Mouse (Mus musculus): ENCODE measurements at regions not wholly inside any gene's neighbourhood (a gene's known extent, or its start where the extent isn't known, plus 50 kb on each side); places are given as distances from the start of the nearest gene placed in this dataset.

- DNase-seq (ENCODE audit: low spot score in 2 of 2) = no peak
Observed at GRCm38 (mm10) chr7:124671117-124671516, 688.4 kb downstream of the Hs3st4 start.

- no peak for DNase-seq (ENCODE audit: low spot score in 2 of 2)
Observed at GRCm38 (mm10) chr7:124676854-124677515, 694.3 kb downstream of the Hs3st4 start.

DNA sequence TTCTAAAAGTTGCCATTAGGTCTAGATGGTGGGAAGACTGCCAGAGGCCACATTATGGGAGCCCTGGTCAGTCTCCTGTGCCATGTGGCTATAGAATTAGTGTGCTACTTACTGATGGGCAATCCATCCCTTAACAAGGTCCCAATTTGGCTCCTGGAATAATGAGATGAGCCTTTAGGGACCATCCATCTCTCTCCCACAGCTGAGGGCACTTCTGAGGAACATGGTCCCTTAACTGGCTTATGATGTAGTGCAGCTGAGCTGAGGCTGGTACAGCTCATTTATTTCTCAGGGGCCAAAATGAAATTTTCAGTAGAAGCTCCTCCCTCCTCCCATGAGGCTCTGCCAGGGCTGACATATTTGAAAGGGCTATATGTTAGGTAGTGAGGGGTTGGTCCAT is 697.9 kb downstream of the Hs3st4 start:
- DNase-seq (ENCODE audit: low spot score in 2 of 2) = no peak

GRCm38 (mm10) chr7:124681212-124681611 is 698.5 kb downstream of the Hs3st4 start:
- no peak for DNase-seq (ENCODE audit: low spot score in 2 of 2)

GRCm38 (mm10) chr7:124681820-124682219 is 699.2 kb downstream of the Hs3st4 start:
- no peak for DNase-seq (ENCODE audit: low spot score in 2 of 2)

DNA sequence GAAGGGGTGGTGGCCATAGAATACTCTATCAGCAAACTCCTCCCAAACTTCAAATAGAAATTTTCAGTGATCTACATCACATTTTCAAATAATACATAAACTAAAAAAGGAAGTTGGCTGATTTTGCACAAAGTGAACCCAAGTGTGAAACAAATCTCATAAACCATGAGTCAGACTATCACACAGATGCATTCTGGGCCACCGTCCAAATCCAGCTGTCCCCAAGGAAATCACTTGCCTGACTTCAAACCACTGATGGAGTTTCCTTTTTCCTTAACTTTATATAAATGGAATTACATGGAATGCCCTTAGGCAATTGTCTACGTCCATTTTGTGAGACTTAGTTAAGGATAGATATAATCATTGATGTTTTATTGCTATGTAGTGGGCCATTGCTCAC is 702.8 kb downstream of the Hs3st4 start:
- DNase-seq (ENCODE audit: low spot score in 2 of 2) = peak in 1 of 2 experiments; percentile 59

- DNase-seq (ENCODE audit: low spot score in 2 of 2) = no peak
Observed at GRCm38 (mm10) chr7:124704163-124704824, 721.6 kb downstream of the Hs3st4 start.

GRCm38 (mm10) chr7:124707143-124707542 is 724.5 kb downstream of the Hs3st4 start:
- no peak for DNase-seq (ENCODE audit: low spot score in 2 of 2)

DNA sequence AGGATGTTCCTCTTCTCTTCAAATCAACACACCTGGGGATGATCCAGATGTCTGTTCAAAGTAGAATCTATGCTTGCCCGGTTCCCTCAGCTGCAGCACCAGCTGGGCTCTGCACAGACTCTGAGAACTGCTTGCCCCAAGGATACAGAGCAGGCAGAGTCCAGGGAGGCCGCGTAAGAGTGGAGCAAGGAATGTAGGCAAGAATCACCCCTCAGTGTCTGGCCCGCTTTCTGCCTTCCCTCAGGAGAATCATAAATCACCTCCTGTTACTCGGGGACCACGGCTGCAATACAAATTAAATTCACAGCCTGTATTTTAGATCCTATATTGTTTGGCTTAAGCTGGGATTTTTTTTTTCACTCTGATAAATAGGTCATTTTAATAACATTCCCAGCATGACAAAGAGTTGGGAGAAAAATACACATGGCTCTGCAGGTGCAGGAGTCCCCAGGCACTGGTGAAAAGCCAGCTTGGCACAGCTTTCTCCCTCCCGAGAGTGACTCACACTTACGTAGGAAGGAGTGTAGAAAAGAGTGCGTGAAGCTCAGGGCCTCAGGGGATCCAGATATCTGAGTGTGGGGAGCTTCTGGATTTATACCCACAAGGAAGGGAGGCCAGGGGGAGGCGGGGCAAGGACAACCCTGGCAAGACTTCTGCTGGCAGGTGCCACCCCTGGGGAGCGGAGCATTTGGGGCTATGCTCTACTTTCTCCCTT is 726.3 kb downstream of the Hs3st4 start:
- peak; percentile 13 to 27 for DNase-seq (ENCODE audit: low spot score in 2 of 2)

- DNase-seq (ENCODE audit: low spot score in 2 of 2) = no peak
Observed at GRCm38 (mm10) chr7:124720927-124721326, 723.5 kb upstream of the Kdm8 start.

DNA sequence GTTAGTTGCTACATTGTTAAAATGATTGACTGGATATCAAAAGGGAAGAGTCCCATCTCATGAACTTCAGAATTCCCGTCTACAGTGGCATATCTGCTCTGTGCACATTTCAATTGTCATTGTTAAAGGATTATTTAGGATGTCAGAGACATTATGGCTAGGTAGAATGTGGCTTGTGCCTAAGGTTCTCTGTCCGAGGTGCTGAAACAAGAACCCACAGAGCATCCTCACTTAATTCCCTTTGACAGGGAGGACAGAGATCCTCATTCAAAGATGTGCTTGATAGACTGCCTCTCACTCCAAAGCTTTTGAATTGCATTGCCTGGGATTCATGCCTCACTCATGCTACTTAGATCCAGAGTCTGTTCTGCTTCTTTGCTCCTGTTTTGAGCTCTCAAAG is 702.4 kb upstream of the Kdm8 start:
- DNase-seq (ENCODE audit: low spot score in 2 of 2) = no peak

DNA sequence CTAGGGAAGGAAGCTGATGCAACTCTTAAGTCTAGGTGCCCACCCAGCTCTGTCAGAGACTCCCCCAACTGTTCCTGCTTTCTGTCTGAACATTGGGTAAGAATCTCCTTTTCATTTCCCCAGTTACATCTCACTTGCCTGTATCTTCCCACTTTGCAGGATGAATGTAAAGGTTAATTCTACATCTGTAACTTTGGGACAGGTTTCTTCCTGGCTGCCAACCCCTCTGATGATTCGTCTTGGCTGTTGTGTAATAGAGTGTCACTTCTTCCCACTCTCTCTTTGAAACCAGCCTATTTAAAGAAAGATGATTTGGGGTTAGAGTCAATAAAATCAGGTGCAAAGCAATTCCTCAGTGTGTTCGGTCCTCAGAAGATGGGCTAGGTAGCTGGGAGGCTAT is 698.2 kb upstream of the Kdm8 start:
- DNase-seq (ENCODE audit: low spot score in 2 of 2) = no peak

DNA sequence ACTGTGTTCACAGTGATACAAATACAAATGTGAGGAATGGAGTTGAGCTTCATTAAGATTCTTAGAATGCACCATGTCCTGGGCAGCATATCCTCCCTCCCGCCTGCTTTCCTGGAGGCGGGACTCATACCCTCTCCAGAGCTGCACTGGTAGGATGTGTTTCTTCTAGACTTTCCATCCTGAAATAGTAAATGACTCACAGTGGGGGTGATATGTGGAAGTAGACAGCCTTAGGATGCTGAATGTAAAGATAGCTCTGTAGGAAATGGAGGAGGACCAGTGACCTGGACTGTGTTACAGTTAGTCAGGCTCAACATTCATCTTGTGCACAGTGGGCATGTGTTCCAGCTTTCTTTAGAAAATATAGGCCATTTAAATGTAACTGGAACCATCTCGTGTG is 696.1 kb upstream of the Kdm8 start:
- no peak for DNase-seq (ENCODE audit: low spot score in 2 of 2)

DNA sequence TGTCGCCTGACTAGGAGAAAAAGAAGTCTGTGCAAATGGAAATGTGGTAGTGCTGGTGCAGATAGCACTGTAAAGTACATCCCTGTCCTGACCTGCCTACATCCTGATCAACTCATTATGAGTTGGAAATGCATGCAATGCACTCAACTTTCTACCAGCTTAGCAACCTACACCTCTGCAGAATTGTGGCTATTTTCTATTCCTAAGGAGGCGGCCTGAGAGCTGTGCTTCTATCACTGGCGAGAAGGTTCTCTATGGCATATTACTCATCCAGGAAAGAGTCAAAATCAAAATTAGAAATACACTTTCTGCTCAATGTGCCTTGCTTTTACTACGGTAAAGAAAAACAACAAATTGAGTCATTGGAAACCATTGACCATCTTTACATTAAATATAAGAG is 685.4 kb upstream of the Kdm8 start:
- no peak for DNase-seq (ENCODE audit: low spot score in 2 of 2)

DNA sequence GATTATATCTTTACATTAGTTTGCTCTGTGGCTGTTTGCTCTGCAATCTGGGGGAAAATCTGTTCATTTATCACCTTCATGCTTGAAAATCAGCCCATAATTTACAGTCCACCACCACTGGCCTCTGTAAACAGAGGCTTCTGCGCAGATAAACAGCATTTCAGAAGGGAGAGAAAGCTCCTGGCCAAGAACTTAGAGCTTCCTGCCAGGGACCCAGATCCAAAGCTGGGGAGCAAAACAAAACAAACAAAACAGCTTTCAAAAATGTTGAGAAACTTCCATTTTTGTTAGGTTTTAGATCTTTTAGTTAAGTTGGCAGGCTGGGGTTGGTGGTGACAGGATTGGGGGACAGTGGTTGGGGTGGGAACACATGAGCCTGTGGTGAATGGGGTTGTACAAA is 666.7 kb upstream of the Kdm8 start:
- no peak for DNase-seq (ENCODE audit: low spot score in 2 of 2)

DNA sequence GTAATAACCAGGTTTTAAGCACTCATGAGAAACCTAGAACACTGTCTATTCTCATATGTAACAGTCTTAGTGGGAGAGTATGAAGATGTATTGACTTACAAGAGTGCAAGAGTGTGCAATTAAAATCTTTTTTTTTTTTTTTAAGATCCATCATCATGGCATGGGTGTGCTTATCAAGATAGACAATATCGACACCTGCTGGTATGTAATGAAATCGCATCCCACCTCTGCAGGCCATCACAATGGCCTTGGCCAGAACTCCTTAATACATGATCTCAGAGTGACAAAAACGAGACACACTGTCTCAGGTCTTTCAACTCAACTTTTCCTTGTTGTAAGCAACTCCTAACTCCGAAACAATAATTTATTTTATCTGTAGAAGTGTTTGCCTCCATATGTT is 661.7 kb upstream of the Kdm8 start:
- no peak for DNase-seq (ENCODE audit: low spot score in 2 of 2)

DNA sequence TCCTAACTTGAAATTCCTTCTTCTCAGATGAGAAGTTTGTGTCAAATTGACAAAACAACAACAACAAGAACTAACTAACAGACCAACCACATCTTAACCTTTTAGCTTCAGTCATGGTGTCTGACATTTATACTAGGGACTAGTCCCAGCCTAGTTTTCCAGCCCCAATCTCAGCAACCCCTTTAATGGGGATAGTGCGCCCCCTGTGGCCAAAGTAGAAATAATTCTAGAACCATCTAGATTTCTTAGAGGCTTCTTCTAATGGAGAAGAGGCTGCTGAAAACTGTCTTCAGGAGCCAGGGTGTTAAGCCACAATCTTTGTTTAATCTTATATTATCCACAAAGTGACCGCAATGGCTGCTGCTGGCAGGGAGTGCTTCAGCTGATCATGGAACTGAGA is 659.5 kb upstream of the Kdm8 start:
- no peak for DNase-seq (ENCODE audit: low spot score in 2 of 2)

- DNase-seq (ENCODE audit: low spot score in 2 of 2) = no peak
Observed at GRCm38 (mm10) chr7:124785896-124786295, 658.6 kb upstream of the Kdm8 start.

DNA sequence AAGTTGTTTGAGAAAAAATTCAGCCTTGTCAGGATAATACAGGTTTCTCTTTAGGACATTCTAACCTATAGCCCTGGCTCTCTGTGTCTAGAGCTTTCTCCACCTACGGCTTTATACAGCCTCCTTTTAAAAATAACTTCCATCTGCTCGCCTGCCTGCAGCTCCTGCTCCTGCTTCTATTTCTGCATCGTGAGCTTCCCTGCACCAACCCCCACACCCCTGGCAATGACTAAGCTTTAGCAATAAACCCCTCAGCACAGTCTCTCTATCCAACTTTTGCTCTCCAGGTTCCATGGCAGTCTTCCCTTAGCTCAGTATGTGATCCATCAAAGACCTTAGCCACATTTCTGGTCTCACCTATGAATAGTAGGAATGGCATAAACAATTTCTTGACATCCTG is 655.7 kb upstream of the Kdm8 start:
- no peak for DNase-seq (ENCODE audit: low spot score in 2 of 2)

- no peak for DNase-seq (ENCODE audit: low spot score in 2 of 2)
Observed at GRCm38 (mm10) chr7:124803101-124803500, 641.4 kb upstream of the Kdm8 start.

DNA sequence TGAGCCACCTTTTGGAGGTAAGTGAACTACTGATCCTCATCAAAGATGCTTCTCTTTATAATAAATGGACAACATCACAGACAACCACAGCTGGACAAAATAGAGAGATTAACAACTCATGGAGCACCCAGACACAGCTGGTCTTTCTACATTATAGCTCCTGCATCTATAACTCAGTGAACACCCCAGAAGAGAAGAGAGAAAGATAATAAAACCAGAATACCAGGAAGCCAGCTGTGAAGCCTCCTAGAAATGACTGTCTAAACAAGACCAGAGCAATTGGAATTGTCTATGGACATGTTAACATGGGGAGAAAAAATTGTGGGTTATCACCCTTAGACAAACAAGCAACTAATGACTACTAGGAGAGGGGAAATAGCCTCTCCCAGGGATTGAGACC is 609.8 kb upstream of the Kdm8 start:
- no peak for DNase-seq (ENCODE audit: low spot score in 2 of 2)

DNA sequence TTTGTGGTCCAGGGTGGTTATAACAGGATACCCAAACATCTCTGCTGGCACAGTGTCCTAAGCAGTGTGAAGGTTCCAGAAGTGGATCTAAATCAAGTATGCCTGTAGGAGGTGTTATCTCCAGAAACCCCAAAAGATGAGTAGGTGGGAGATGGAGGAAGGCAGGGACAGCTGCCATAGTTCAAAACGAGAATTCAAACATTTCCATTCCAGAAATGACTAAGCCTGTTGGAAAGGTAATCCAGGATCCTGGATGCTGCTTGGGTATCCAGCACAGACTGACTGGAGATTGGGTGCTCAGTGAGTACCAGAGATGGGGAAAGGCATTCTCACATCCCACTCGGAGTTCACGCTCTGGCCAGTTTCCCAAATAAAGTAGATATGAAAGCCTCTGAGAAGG is 607.9 kb upstream of the Kdm8 start:
- no peak for DNase-seq (ENCODE audit: low spot score in 2 of 2)

DNA sequence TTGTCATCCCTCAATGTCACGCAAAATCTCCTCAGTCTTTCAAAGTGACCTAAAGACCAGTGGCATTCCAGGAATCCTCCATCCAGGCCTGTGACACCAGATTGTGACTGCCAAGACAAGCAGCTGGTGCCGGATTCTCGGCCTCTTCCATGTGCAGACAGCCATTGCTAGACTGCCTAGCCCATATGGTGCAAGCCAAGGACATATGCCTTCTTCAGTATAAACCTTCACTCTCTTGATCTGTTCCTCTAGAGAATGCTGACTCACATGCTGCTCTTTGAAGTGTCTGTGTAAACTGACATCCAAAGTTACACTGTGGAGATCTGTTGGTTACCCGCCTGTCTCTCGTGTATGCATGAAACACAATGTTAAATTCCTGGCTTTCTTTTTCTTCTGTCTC is 589.4 kb upstream of the Kdm8 start:
- DNase-seq (ENCODE audit: low spot score in 2 of 2) = no peak
